Mouse (Mus musculus) large intestine, adult 2 months (tissue): Measurements from ENCODE around the gene Stk32c. TPM values are rescaled to one million over a fixed set of nuclear protein-coding genes. Genes with fewer than 3 reads are reported as not detected.

ENCODE experiments used
- DNase-seq: peaks from one replicate; pipeline ENCODE4 v3.0.0-alpha.2; 2012; ENCODE audit warnings: low read depth, low spot score
- WGBS: fragments of 180-500 bp; shearing (Covaris S2); methylation state at CpG from one replicate; pipeline ENCODE4 v1.1.7; 2018; 5-methylcytosine and 5-hydroxymethylcytosine counted together
- polyA plus RNA-seq: library from polyadenylated mRNA; depleted of rRNA; stranded (reverse); fragments of >200 nt; gene quantifications from 2 replicates; pipeline ENCODE4 v1.2.3, GENCODE M21; 2012

Stk32c gene
- polyA plus RNA-seq, 1 experiment = 2.7 TPM

DNA sequence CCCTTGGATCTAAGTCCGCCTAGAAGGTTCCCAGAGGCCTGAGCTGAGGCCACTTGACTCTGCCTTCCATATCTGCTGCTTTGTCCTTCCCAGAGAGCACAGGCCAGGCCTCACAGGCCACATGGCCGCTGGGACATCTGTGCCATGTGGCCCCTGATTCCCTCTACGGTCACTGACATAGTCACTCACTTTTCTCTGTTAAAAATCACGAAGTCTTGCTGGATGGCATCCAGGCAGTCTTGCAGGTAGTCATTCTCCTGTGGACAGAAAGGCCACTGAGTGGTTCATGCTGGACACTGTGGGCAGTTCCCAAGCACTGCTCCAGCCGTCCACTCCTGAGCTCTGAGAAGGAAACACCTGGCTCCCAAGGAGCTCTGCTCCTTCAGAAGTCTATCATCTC, 108.0 kb downstream of the Stk32c start:
- 73% methylated on average over 5 of the region's 5 CpGs for WGBS
- no peak for DNase-seq

DNA sequence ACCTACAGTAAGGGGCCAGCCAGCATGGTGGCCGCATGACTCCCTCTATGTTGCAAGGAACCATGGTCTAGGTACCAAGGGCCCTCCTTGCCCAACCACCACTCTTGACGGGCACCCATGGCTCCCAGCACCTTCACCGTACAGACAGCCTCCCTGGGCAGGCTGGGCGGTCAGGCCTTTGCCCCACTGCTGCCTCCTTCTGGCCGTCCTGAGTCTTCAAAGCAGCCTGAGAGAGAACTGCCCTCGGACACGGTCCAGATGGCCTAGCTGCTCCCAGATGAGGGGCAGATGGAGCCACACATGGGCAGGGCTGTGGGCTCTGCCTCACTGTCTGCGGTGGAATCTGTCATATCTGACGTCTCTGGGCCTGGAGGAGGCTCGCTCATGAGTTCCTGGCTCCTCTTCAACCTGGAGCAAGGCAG, 109.1 kb downstream of the Stk32c start:
- 59% methylated on average over 10 of the region's 10 CpGs for WGBS

DNA sequence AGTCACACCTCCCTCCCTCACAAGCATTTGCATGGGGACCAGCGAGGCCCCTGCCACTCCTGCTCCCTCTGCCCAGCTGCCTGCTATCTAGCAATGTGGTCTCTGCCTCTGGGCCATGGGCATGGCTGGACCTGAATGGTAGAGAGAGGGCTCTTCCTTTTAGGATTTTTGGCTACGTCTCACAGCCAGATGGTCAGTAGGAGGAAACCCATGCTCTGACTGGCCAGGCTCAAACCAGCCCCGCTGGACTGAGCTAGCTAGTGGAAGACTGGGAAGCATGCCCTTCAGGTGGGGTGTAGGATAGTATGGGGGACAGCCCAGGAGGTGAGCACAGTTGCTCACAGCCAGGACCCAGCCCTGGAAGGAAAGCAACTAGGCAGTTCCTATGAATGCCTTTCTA, 111.3 kb downstream of the Stk32c start:
- whole genome bisulfite sequencing = 83% methylated on average over 3 of the region's 3 CpGs
- no peak for DNase-seq

More for the DNA sequence above, 109.1 kb downstream of the Stk32c start:
- DNase-seq = no peak

DNA sequence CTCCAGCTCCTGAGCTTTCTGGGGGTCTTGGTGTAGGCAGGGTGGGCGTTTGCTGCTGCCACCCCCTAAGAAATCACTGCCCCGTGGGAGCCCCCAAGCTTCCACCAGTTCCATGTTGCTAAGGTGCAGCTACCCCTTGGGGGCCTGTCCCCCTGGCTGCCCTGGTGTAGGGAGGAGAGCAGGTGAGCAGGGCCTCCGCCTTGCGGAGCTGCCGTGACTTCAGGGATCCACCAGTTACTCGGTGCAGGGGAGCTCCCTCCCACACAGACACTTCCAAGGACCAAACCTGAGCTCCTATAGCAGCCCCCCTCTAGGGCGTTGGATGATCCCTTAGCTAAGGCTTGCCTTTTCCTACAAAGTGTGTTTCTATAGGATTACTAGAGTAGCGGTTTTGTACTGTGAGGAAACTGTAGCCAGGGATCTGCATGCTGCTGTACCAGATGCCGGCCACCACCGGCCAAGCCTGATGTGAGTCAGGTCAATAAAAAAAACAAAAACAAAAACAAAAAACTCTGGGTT, 111.8 kb downstream of the Stk32c start:
- no peak for DNase-seq
- 72% methylated on average over 10 of the region's 10 CpGs for WGBS

DNA sequence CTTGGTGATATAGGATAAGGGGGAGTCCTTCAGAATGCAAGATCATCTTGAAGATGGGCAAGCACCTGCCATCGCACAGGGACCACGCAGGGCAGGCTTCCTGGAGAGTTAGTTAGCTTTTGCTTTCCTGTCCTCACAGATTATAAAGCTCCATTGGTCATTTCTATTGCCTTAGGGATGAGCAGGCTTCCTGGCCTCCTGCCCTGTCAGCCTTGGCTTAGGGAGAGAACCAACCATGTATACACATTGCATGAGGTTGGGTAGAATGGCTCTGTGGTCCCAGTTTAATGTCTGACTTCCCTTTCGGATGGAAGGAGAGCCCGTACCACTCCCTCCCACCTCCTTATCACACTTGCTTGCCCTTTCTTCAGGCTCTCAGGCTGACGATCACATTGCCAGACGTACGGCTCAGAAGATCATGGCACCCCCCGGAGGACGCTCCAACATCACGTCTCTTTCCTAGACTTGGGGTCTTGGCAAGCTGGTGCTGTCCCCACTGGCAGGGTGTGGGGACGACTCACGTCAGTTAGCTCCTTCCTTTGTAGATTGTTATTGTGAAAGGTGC, 112.5 kb downstream of the Stk32c start:
- DNase-seq = no peak
- 77% methylated on average over 12 of the region's 12 CpGs for WGBS

DNA sequence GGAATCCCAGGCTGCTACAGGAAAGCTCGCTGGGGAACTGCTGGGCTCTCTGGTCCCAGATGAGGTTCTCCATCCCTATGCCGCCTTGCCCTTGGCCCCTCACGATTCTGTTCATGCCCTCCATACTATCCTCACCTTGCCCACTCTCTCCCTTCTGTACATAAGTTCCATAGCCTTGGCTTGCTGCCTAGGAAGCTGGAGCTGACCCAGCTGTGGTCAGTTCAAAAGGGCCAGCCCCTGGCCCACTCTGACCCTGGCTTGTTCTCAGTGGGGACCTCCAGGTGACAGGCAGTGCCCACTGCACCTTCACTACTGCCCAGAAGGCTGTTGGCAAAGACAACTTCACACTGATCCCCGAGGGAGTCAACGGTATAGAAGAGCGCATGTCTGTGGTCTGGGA, 116.7 kb downstream of the Stk32c start:
- 89% methylated on average over 6 of the region's 6 CpGs for WGBS
- DNase-seq = no peak

DNA sequence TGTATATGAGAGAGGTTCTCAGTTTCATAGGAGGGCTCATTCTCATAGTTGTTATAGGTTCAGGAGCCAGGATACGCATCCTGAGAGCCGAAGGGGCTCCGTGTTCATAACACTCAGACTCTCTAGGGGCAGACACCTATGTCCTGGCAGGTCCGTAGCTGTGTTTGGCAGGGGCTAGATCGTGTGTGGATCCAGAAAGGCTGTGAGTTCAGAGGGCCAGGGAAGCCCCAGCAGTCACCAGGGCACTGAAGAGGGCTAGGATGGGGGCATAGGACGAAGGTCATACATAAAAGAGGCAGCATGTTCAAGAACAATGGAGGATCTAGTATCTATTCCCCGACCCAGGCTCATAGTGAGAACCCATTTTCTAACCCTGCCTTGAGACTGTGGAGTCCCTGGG, 117.8 kb downstream of the Stk32c start:
- 77% methylated on average over 7 of the region's 7 CpGs for WGBS
- no peak for DNase-seq

DNA sequence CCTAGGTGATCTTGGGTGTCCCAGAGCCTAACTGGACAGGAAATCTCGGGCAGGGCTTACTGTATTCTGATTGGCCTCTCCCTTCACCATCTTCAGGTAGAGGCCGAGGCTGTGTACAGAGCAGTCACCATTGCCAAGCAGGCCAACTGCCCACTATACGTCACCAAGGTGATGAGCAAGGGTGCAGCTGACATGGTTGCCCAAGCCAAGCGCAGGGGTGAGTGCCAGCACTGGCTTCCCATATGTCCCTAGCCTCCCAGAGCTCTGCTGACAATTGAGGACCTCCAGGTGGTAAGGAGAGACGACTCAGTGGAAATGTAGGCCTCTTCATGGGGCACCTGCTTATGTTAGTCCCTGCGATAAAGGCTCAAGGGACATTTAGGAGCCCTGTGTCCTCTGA, 118.3 kb downstream of the Stk32c start:
- 71% methylated on average over 6 of the region's 6 CpGs for WGBS
- no peak for DNase-seq

DNA sequence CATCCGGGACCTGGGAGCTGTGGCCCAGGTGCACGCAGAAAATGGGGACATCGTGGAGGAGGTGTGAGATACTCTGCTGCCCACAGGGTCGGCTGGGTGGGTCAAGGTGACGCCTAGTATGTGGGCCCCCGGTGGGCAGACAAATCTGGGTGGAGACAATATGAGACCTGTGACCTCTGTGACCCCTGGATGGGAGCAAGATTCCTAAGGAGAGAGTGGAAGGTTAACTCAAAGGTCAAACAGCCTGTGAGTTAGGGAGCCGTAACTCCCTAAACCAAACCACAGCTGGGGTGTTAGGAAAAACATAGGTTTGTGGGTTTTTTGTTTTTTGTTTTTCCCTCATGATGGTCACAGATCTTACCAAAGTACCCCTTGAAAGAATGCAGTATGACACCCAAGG, 119.3 kb downstream of the Stk32c start:
- 64% methylated on average over 7 of the region's 7 CpGs for WGBS
- DNase-seq = no peak

DNA sequence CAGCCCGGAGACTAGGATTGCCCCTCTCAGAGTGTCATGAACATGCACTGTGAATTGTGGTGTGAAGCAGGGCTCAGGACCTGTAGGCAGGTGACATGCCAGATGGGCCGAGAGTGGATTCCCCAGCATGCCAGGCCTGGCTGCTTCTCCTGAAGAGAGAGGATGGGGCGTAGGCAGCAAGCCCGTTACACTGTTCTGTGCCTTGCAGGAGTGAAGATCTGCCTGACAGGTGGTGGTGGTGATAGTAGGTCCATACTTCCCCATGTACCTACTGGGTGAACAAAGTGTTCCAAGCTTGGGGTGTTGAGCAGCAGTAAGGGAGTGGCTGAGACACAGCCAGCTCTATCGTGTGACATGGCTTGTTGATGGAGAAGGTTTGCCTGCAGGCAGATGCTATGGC, 120.0 kb downstream of the Stk32c start:
- 82% methylated on average over 5 of the region's 5 CpGs for WGBS

DNA sequence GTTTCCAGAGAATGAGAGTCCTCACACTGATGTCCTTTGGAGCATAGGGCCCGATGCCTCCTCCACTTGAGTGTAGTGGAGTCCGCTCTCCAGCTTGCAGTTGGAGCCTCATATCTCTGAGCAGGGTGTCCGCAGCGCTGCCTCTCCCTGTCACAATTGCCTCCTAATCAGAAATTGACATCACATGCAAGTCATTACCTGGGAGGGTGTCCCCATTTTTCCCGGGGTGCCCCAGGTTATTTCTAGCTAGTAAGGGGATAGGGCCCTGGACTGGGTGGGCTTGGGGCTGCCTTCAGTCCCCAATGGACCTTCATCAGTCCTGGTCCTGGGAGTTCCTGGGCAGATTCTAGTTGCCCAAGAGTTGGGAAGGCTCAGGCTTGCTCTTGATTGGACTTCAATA, 120.4 kb downstream of the Stk32c start:
- 88% methylated on average over 5 of the region's 5 CpGs for WGBS
- DNase-seq = no peak

More for the DNA sequence above, 120.0 kb downstream of the Stk32c start:
- DNase-seq = no peak

DNA sequence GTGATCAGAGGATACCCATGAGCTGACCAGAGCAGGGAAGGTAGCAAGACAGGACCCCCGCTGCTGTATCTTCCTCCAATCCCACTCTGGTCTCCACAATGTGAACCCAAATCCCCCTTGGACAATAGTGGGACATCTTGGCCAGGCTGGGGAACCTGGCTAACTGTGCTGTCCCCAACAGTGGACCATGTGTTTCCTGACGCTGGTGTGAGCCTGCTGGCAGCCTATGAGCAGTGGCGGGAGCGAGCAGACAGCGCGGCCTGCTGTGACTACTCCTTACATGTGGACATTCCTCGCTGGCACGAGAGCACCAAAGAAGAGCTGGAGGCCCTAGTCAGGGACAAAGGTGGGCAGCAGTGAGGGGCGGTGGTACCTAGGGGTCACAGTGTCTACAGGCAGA, 121.4 kb downstream of the Stk32c start:
- no peak for DNase-seq
- 80% methylated on average over 9 of the region's 9 CpGs for WGBS

DNA sequence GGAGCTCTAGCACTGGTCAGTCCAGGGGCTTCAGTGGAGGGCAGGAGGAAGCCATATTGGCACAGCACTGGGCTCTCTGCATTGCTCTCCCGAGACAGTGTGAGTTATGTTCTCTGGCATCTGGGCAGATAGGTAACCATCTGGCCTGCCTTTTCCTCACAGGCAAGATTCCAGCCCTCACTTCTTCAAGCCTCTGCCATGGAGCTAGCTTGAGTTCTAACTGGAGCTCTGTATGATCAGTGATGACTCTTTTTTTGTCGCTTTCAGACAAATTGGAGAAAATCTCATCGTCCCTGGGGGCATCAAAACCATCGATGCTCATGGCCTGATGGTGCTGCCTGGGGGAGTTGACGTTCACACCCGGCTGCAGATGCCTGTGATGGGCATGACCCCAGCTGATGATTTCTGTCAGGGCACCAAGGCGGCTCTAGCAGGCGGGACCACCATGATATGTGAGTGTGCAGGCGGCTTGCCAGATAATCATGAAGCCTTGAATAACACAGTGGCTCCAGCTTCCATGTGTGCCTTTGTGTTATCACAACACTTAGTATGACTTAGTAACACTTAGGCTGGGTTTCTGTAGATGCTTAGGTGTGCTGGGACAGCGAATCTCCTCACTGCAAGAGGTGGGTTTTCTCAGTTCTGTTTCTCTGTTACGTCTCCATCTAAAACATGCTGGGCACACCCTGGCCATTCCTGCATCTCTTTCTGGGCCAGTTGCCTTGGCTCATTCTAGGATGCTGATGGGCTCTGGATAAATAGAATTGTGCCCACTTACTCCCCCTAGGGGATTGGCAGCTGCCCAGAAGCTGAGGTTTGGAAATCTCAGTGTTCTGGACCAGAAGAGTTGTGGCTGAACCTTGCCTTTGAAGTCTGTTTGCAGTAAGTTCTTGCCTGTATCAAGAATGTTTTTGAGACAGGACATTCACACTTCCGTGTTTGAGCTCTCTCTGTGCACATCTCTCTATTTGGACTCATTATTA, 122.9 kb downstream of the Stk32c start:
- DNase-seq = no peak
- 83% methylated on average over 12 of the region's 12 CpGs for WGBS

DNA sequence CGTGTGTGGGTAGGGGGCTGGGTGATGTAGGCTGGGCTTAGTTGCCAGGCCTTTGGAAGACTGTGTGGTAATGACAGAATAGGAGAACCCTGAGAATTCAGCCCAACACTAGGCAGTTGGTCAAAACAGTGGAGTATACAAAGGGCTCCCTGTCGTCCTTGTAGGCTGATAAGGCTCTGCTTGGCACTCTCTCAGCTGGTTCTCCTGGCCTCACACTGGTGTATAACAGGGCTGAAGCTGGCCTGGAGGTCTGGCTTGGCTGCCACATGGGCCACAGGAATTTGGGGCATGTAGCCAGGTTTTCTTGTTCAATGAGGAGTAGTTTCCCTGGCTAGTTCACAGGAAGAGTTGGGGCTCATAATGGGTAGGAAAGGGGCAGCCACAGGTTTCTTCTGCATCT, 125.3 kb downstream of the Stk32c start:
- 62% methylated on average over 2 of the region's 2 CpGs for WGBS
- no peak for DNase-seq

DNA sequence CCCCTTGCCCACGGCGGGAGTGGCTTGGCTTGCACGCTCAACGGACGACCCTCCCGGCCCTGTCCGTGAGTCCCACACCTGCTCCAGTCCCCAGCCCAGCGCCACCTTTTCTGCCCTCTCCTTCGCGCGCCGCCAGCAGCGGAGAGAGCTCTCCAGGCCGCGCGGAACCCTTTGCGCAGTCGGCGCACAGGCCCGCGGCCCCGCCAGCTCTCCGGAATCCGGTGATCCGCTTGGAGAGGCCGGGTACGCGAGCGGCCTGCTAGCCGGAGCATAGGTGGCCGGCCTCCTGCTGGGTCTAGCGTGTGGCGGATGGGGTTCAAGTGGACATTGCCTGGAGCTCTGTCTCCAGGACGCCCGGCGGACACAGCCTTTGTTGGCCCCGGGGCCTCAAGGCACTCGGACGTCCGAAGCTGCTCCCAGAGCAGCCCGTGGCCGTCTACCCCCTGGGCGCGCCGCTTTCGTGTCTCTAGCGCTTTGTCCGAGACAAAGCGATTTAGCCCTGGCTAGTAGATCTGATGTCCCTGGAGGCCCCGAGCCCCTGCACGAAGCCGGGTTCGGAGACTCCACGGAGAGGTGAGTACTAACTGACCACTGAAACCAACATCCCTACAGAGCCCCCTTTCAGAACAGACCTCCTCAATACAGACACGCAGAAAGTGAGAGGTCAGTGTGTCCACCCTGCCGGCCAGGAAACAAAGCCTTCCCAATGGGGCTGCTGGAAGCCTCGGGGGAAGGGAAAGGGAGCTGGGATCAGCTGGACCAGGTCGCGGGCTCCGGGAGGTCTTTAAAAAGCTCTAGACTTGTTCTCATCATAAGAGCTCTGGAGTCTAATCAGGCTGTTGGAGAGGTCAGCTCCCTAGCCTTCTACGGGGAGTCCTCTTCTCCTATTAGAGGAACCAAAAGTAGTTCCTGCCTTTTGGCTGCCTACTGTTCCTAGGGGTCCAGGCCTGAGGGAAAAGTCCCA, 126.6 kb downstream of the Stk32c start:
- DNase-seq = no peak
- 5% methylated on average over 61 of the region's 61 CpGs for WGBS

DNA sequence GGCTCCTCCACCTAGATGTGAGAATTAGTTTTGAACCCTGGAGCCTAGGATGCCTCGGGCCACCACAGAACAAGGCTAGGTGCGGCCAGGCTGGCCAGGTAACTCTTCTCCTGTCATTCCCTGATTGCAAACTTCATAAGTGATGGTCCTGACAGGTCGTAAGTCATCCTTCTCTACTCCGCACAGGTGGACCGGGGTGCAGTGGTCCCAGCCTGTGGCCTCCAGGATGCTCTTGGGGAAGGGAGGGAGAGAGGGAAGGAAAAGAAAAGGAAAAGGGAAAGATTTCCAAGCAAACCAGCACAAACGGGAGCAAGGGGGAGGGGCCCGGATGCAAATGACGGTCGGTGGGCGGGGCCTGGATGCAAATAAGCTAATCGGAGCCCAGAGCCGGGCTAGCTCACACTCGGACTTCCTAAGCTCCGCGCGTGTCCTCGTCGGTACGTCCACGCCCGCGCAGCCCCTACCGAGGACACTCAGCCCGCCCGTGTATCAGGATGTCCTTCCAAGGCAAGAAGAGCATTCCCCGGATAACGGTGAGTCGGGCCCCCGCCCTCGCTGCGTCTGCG, 127.4 kb downstream of the Stk32c start, which contains the start of gene Dpysl4:
Gene Dpysl4, plus strand, starts transcription at position 373 of the 566 bp plus-strand sequence.
- WGBS = 8% methylated on average over 32 of the region's 32 CpGs
- no peak for DNase-seq

DNA sequence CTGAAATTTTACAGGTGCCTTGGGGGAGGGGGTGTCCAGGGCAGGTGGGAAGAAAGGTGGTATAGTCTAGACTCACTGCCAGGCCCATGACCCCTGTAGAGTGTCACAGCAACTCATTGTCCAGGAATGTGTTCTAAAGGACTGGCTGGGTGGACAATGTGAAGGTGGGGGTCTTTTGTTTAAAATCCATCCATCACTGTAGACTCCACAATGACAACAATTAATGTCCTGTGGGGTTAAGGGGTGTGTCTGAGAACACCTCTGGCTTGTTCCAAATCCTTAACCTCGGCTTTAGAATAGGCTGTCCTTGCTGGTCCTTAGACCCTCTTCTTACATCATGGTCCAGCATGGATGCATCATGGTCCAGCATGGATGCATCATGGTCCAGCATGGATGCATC, 128.8 kb downstream of the Stk32c start:
- 64% methylated on average over 1 of the region's 1 CpGs for whole genome bisulfite sequencing
- DNase-seq = no peak

DNA sequence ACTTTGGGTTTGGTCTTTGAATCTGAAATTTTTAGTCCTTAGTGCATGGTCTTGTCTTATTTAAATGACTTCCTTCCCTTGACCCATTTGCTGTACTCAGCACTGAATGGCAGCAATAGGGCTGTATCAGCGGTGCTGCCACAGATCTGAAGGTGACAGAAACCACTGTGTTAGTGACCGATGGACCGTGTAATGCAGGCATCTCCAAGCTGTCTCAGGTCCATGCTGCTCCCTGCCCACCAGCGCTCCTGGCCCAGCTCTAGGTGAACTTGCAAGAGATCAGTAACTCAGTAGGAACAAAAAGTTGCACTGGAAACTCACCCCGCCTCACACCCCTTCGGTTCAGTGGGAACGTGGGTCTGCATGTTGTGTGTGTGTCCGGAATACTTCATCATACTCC, 130.8 kb downstream of the Stk32c start:
- WGBS = 76% methylated on average over 8 of the region's 8 CpGs
- no peak for DNase-seq

DNA sequence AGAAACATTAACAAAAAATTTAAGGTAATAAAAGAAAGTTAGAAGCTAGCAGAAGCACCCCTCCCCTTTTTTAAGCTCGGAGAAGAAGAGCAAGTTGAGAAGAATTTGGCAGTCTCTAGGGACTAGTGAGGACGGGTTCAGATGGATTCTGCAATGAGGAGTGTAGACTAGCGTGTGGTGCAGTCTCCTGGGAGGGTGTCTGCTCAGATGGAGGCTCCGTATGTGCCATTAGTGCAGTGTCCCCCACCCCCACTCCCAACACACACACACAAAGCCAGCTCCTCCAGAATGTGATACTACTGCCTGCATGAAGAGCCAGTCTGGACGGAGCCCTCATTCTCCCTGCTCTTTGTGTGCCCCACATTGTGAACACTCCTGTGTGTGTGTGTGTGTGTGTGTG, 131.9 kb downstream of the Stk32c start:
- no peak for DNase-seq
- WGBS = 62% methylated on average over 5 of the region's 5 CpGs
